Mouse (Mus musculus): ENCODE data around the gene Fosl1. TPM values are rescaled to one million over a fixed set of nuclear protein-coding genes. Genes with fewer than 3 reads are reported as not detected.

Fosl1 gene
- polyA plus RNA-seq, 1 experiment, result 146 TPM

DNA sequence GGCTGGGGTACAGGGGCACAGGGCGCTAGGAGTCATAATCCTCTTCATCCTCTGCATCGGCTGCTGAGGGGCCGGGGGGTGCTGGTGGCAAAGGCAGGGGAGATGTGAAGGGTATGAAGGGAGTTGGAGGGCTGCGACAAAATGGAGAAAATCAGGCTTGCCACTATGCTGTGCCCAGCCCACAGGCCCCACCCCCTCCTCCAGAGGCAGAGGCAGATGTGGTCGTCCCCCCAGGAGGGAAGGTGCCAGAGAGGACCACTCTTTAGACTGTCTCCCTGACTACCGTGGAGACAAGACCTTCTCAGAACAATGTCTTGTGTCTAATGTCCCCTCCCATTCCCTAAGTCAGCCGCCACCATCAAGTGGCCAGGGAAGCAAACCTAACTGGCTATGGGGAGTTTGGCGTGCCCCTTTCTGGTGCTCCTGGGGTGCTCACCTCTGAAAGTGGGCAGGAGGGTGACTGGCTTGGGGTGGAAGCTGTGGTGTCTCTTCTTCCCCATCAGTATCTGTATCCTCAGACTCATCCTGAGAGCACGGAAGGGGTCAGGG is 24.4 kb upstream of the Fosl1 start:
- H3K27me3 ChIP-seq (ENCODE audit: control insufficient read depth, insufficient read depth, insufficient read length), result no peaks in the 10 kb centered on the region
- peaks cover 59% of the 10 kb centered on the region for H3K79me2 ChIP-seq (ENCODE audit: control insufficient read depth, insufficient read depth)
- no peak overlapping the region for H3K4me3 ChIP-seq (ENCODE audit: insufficient read depth, poor library complexity, severe bottlenecking)
- TF ChIP-seq CTCF (IDR thresholded peaks at IDR 0.05; ENCODE audit: control insufficient read depth, insufficient read depth, insufficient read length) (no peak), FOSL1 (IDR thresholded peaks at IDR 0.05; ENCODE audit: insufficient read depth, low read length, poor library complexity, severe bottlenecking) (no peak), MAX (IDR thresholded peaks at IDR 0.05) (no peak), MYOG (IDR thresholded peaks at IDR 0.05; ENCODE audit: control insufficient read depth, extremely low read depth, insufficient read length) (no peak), USF1 (IDR thresholded peaks at IDR 0.05; ENCODE audit: low read depth) (no peak), CEBPB (IDR thresholded peaks at IDR 0.05; ENCODE audit: low read depth) (no peak), MYOD1 (IDR thresholded peaks at IDR 0.05; ENCODE audit: control insufficient read depth, insufficient read length, low read depth) (no peak)
- no peak overlapping the region for H3ac ChIP-seq (ENCODE audit: control insufficient read depth, insufficient read length, low read depth)
- H3K36me3 ChIP-seq (ENCODE audit: control insufficient read depth, insufficient read depth), result peaks cover 47% of the 10 kb centered on the region
- H3K79me3 ChIP-seq (ENCODE audit: low read depth), result peaks cover 36% of the 10 kb centered on the region

- TF ChIP-seq USF1 (IDR thresholded peaks at IDR 0.05; ENCODE audit: low read depth) (no peak), CEBPB (IDR thresholded peaks at IDR 0.05; ENCODE audit: low read depth) (no peak), MAX (IDR thresholded peaks at IDR 0.05) (no peak), MYOG (IDR thresholded peaks at IDR 0.05; ENCODE audit: control insufficient read depth, extremely low read depth, insufficient read length) (no peak), MYOD1 (IDR thresholded peaks at IDR 0.05; ENCODE audit: control insufficient read depth, insufficient read length, low read depth) (no peak), FOSL1 (IDR thresholded peaks at IDR 0.05; ENCODE audit: insufficient read depth, low read length, poor library complexity, severe bottlenecking) (no peak), CTCF (IDR thresholded peaks at IDR 0.05; ENCODE audit: control insufficient read depth, insufficient read depth, insufficient read length) (no peak)
- Histone ChIP-seq H3ac (ENCODE audit: control insufficient read depth, insufficient read length, low read depth) (peak overlapping the region; percentile 94), H3K4me3 (ENCODE audit: insufficient read depth, poor library complexity, severe bottlenecking) (peak overlapping the region; percentile 76), H3K79me2 (ENCODE audit: control insufficient read depth, insufficient read depth) (peaks cover 65% of the 10 kb centered on the region), H3K79me3 (ENCODE audit: low read depth) (peaks cover 36% of the 10 kb centered on the region), H3K27me3 (ENCODE audit: control insufficient read depth, insufficient read depth, insufficient read length) (no peaks in the 10 kb centered on the region), H3K36me3 (ENCODE audit: control insufficient read depth, insufficient read depth) (peaks cover 47% of the 10 kb centered on the region)
Measured at GRCm38 (mm10) chr19:5423561-5423960, 23.8 kb upstream of the Fosl1 start.

DNA sequence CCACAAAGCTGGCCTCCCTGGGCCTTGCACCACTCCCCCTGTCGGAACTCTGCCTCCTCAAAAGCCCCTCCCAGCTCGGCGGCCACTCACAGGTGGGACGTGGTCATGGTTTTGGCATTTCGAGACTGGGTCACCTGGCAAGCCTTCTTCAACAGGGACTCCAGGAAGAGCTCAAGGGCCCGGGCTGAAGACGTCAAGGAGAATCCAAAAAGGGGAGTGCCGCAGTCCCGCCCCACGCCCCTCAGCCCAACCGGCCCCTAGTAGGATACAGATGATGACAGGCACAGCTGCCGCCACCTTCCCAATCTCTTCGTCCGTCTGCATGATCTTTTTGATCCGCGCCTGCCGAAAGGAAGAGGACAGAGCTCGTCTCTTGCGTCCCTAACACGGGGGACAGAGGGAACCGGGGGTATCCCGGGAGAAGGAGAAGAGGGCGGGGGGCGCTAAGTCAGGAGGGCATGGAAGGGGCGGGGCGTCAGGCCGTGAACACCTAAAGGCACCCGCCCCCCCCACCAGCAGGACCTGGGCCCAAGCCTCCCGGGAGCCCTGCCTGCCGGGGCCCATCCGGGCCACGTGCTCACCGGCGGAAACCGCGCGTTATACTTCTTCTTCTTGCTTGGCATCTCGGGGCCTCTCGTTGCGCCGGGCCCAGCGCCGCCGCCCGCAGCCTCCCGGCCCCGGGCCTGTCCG is 23.1 kb upstream of the Fosl1 start:
- Histone ChIP-seq H3K4me3 (ENCODE audit: insufficient read depth, poor library complexity, severe bottlenecking) (peak overlapping the region; percentile 76), H3ac (ENCODE audit: control insufficient read depth, insufficient read length, low read depth) (peak overlapping the region; percentile 94), H3K36me3 (ENCODE audit: control insufficient read depth, insufficient read depth) (peaks cover 47% of the 10 kb centered on the region), H3K79me2 (ENCODE audit: control insufficient read depth, insufficient read depth) (peaks cover 68% of the 10 kb centered on the region), H3K79me3 (ENCODE audit: low read depth) (peaks cover 36% of the 10 kb centered on the region), H3K27me3 (ENCODE audit: control insufficient read depth, insufficient read depth, insufficient read length) (no peaks in the 10 kb centered on the region)
- TF ChIP-seq CEBPB (IDR thresholded peaks at IDR 0.05; ENCODE audit: low read depth), result no peak
- TF ChIP-seq MYOG (IDR thresholded peaks at IDR 0.05; ENCODE audit: control insufficient read depth, extremely low read depth, insufficient read length), result no peak
- TF ChIP-seq CTCF (IDR thresholded peaks at IDR 0.05; ENCODE audit: control insufficient read depth, insufficient read depth, insufficient read length), result no peak
- no peak for TF ChIP-seq FOSL1 (IDR thresholded peaks at IDR 0.05; ENCODE audit: insufficient read depth, low read length, poor library complexity, severe bottlenecking)
- TF ChIP-seq MYOD1 (IDR thresholded peaks at IDR 0.05; ENCODE audit: control insufficient read depth, insufficient read length, low read depth), result no peak
- TF ChIP-seq MAX (IDR thresholded peaks at IDR 0.05), result no peak
- TF ChIP-seq USF1 (IDR thresholded peaks at IDR 0.05; ENCODE audit: low read depth), result no peak

DNA sequence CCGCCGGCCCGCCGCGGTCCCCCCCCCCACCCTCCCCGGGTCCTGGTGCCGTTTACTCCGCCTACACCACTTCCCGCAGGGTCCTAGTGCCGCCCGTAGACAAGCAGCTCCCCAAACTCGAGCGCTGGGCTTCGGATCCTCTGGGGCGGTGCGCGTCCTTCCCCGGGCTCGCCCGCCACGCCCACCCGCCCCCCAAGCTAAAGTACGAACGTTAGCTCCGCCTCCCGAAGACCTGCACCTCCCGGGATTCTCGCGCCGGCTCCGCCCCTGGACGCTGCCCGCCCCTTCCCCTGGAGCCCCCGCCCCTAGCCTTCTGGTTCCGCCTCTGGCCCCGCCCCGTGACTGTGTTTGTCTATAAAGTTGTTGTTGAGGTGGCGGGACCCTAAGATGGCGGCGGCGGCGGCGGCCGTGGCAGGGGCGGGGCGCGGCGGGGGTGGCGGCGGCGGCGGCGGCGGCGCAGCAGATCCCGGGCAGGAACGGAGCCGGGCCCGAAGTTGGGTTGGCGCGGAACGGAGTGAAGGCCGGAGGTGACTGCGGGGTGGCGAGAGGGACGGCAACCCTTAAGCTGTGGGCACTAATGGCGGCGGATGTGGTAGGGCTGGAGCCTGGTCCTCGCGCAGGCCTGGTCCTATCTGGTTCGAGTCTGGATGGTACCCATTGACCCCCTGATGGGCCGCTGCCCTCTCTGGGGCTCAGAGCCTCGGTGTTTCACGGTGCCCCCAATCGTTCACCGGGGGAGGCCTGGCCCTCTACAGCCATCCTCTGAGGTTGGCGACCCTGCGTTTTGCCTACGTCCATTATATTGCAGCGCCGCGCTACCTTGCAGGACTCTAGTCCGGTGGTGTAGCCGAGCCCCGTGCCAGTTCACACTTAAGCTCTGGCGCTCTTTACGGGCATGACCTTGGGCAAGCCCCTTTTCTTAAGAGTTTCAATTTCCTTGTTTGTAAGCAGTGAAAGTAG is 22.3 kb upstream of the Fosl1 start, which contains the start of the genes Drap1 and AI837181:
TSS of gene Drap1 (minus strand) at position 198 of the 960 bp plus-strand sequence.
TSS of gene AI837181 (plus strand) at position 363 of the 960 bp plus-strand sequence.
- no peaks in the 10 kb centered on the region for H3K27me3 ChIP-seq (ENCODE audit: control insufficient read depth, insufficient read depth, insufficient read length)
- H3K4me3 ChIP-seq (ENCODE audit: insufficient read depth, poor library complexity, severe bottlenecking), result peak within 1 kb of the TSS; percentile 95
- peaks cover 47% of the 10 kb centered on the region for H3K36me3 ChIP-seq (ENCODE audit: control insufficient read depth, insufficient read depth)
- peaks cover 36% of the 10 kb centered on the region for H3K79me3 ChIP-seq (ENCODE audit: low read depth)
- H3ac ChIP-seq (ENCODE audit: control insufficient read depth, insufficient read length, low read depth), result peak within 1 kb of the TSS; percentile 94
- peaks cover 68% of the 10 kb centered on the region for H3K79me2 ChIP-seq (ENCODE audit: control insufficient read depth, insufficient read depth)
- TF ChIP-seq FOSL1 (IDR thresholded peaks at IDR 0.05; ENCODE audit: insufficient read depth, low read length, poor library complexity, severe bottlenecking) (no peak), USF1 (IDR thresholded peaks at IDR 0.05; ENCODE audit: low read depth) (no peak), MAX (IDR thresholded peaks at IDR 0.05) (no peak), MYOD1 (IDR thresholded peaks at IDR 0.05; ENCODE audit: control insufficient read depth, insufficient read length, low read depth) (no peak), CTCF (IDR thresholded peaks at IDR 0.05; ENCODE audit: control insufficient read depth, insufficient read depth, insufficient read length) (no peak), CEBPB (IDR thresholded peaks at IDR 0.05; ENCODE audit: low read depth) (no peak), MYOG (IDR thresholded peaks at IDR 0.05; ENCODE audit: control insufficient read depth, extremely low read depth, insufficient read length) (no peak)
